Mouse (Mus musculus) hindbrain, embryonic 11.5 days (tissue): Measurements from ENCODE around the gene Dpp3. TPM values are rescaled to one million over a fixed set of nuclear protein-coding genes. Genes with fewer than 3 reads are reported as not detected.
A peak's percentile ranks its signal among the peaks of the same experiment; 100 is the strongest.

Experiments used
- ATAC-seq: fragments of 200-750 bp; cut with Nextera tagmentation; 2 replicates; pipeline ENCODE4 v1.8.0; 2017; ENCODE audit warnings: mild to moderate bottlenecking, moderate TSS enrichment, moderate library complexity; ENCODE audit not compliant: low FRiP score
- DNase-seq: peaks from one replicate; pipeline ENCODE4 v3.0.0-alpha.2; 2015; ENCODE audit warnings: low spot score
- H3K27ac ChIP-seq: fragments of 300-500 bp; sonication (generic); 2 replicates; pipeline ENCODE4 v1.5.1; 2014; ENCODE audit warnings: mild to moderate bottlenecking, low read depth, low read length
- H3K27me3 ChIP-seq: fragments of 300-500 bp; sonication (generic); 2 replicates; pipeline ENCODE4 v1.6.1; 2014; ENCODE audit warnings: mild to moderate bottlenecking, low read length, moderate library complexity, mixed read lengths; ENCODE audit not compliant: control insufficient read depth, insufficient read depth
- H3K36me3 ChIP-seq: fragments of 300-500 bp; sonication (generic); 2 replicates; pipeline ENCODE4 v1.6.1; 2014; ENCODE audit warnings: mild to moderate bottlenecking, low read length, moderate library complexity, mixed read lengths; ENCODE audit not compliant: control insufficient read depth, insufficient read depth
- H3K4me1 ChIP-seq: fragments of 300-500 bp; sonication (generic); replicated peaks from 2 replicates; pipeline ENCODE4 v1.6.1; 2014; ENCODE audit warnings: low read length, mixed read lengths; ENCODE audit not compliant: control insufficient read depth, insufficient read depth
- H3K4me2 ChIP-seq: fragments of 300-500 bp; sonication (generic); replicated peaks from 2 replicates; pipeline ENCODE4 v1.6.1; 2014; ENCODE audit warnings: mild to moderate bottlenecking, low read depth, low read length
- H3K4me3 ChIP-seq: fragments of 300-500 bp; sonication (generic); 2 replicates; pipeline ENCODE4 v1.5.1; 2014; ENCODE audit warnings: low read depth, low read length
- H3K9ac ChIP-seq: fragments of 300-500 bp; sonication (generic); 2 replicates; pipeline ENCODE4 v1.6.1; 2014; ENCODE audit warnings: low read depth, low read length
- H3K9me3 ChIP-seq: fragments of 300-500 bp; sonication (generic); 2 replicates; pipeline ENCODE4 v1.6.1; 2016; ENCODE audit warnings: low read length; ENCODE audit not compliant: control insufficient read depth
- WGBS: fragments of 180-500 bp; shearing (Covaris S2); extraction: QIAGEN DNeasy Blood & Tissue Kit; methylation state at CpG from one replicate; pipeline ENCODE4 v1.1.7; 2014; 5-methylcytosine and 5-hydroxymethylcytosine counted together
- polyA plus RNA-seq: library from polyadenylated mRNA; unstranded; fragments of >200 nt; fragmentation: Nextera tagmentation; extraction: Ambion mirVana; gene quantifications from 2 replicates; pipeline ENCODE4 v1.2.1, GENCODE M21; 2014

The Dpp3 gene
- polyA plus RNA-seq, 1 experiment from 2014 or later: 125 TPM

GRCm38 (mm10) chr19:4905979-4906794, 21.9 kb downstream of the Dpp3 start, which contains the start of gene Bbs1:
Gene Bbs1, minus strand, starts transcription at chr19:4906628.
- Histone ChIP-seq H3K9ac (peak within 1 kb of the TSS; percentile 58), H3K27me3 (no peaks in the 10 kb centered on the region), H3K4me3 (peak within 1 kb of the TSS; percentile 52), H3K27ac (peak within 1 kb of the TSS; percentile 3), H3K9me3 (no peaks in the 10 kb centered on the region), H3K4me1 (peaks cover 2% of the 10 kb centered on the region; the same call in 1 of the 2 replicates), H3K4me2 (peak within 1 kb of the TSS; percentile 62), H3K36me3 (peaks cover 6% of the 10 kb centered on the region; the same call in 1 of the 2 replicates)
- peak; percentile 61 for ATAC-seq
- WGBS: 9% methylated on average over 31 of the region's 31 CpGs
- DNase-seq: peak; percentile 90

GRCm38 (mm10) chr19:4899888-4900287, 28.2 kb downstream of the Dpp3 start:
- DNase-seq (no peak), ATAC-seq (no peak)
- 79% methylated on average over 3 of the region's 3 CpGs for WGBS
- H3K4me2 ChIP-seq: no peak overlapping the region
- H3K4me3 ChIP-seq: no peak overlapping the region
- no peaks in the 10 kb centered on the region for H3K4me1 ChIP-seq
- no peaks in the 10 kb centered on the region for H3K27me3 ChIP-seq
- no peaks in the 10 kb centered on the region for H3K36me3 ChIP-seq
- H3K9me3 ChIP-seq: no peaks in the 10 kb centered on the region
- H3K9ac ChIP-seq: no peak overlapping the region
- H3K27ac ChIP-seq: no peak overlapping the region

GRCm38 (mm10) chr19:4898972-4899371, 29.1 kb downstream of the Dpp3 start:
- ATAC-seq: no peak
- no peak overlapping the region for H3K27ac ChIP-seq
- DNase-seq: no peak
- no peak overlapping the region for H3K4me2 ChIP-seq
- H3K9me3 ChIP-seq: no peaks in the 10 kb centered on the region
- H3K9ac ChIP-seq: no peak overlapping the region
- H3K36me3 ChIP-seq: no peaks in the 10 kb centered on the region
- H3K27me3 ChIP-seq: no peaks in the 10 kb centered on the region
- H3K4me1 ChIP-seq: no peaks in the 10 kb centered on the region
- 77% methylated on average over 9 of the region's 9 CpGs for WGBS
- no peak overlapping the region for H3K4me3 ChIP-seq

DNA sequence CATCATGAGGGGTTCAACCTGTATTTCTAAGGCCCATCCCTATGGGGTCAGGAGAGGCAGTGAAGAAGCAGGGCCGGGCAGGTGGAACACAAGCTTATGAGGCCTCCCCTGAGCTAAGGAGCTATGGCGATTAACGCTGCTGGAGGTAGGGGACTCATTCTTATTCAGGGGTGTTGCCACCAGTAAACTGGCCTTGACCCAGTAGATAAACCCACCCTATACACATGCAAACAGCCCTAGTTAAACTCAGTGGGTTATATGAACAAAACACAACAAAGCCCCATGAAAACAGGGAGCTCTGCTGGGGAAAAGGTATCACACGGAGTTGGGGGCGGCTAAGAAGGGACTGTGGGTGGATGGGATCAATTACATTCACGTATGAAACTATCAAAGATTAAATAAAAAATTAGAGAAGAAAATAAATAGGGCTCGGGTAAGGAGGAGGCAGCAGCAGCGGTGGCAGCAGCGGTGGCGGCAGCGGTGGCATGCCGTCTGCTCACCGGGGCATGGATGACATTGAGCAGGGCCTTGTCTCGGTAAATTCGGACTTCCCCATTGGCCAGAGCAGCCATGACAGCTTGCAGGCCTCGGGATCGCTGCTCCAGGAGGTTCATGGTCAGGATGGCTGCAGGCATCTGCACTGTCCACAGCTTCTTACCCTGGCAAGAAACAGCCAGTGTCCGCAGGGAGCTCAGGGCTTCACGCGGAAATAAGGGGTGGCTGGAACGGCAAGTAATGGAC, 31.1 kb downstream of the Dpp3 start:
- 51% methylated on average over 21 of the region's 21 CpGs for WGBS
- Histone ChIP-seq H3K4me1 (no peaks in the 10 kb centered on the region), H3K36me3 (no peaks in the 10 kb centered on the region), H3K27me3 (no peaks in the 10 kb centered on the region), H3K4me2 (no peak overlapping the region), H3K9me3 (no peaks in the 10 kb centered on the region), H3K9ac (no peak overlapping the region), H3K27ac (no peak overlapping the region), H3K4me3 (no peak overlapping the region)
- ATAC-seq (no peak), DNase-seq (no peak)

- Histone ChIP-seq H3K27ac (no peak overlapping the region), H3K4me1 (no peaks in the 10 kb centered on the region), H3K4me2 (no peak overlapping the region), H3K27me3 (no peaks in the 10 kb centered on the region), H3K36me3 (peaks cover 4% of the 10 kb centered on the region; the same call in 1 of the 2 replicates), H3K4me3 (no peak overlapping the region), H3K9me3 (no peaks in the 10 kb centered on the region), H3K9ac (no peak overlapping the region)
- ATAC-seq (no peak), DNase-seq (no peak)
- WGBS: 79% methylated on average over 3 of the region's 3 CpGs
These were observed 36.3 kb downstream of the Dpp3 start for GRCm38 (mm10) chr19:4891798-4892197.

GRCm38 (mm10) chr19:4889791-4890190, 38.3 kb downstream of the Dpp3 start:
- ATAC-seq: no peak
- Histone ChIP-seq H3K36me3 (peaks cover 4% of the 10 kb centered on the region; the same call in 1 of the 2 replicates), H3K27me3 (no peaks in the 10 kb centered on the region)

DNA sequence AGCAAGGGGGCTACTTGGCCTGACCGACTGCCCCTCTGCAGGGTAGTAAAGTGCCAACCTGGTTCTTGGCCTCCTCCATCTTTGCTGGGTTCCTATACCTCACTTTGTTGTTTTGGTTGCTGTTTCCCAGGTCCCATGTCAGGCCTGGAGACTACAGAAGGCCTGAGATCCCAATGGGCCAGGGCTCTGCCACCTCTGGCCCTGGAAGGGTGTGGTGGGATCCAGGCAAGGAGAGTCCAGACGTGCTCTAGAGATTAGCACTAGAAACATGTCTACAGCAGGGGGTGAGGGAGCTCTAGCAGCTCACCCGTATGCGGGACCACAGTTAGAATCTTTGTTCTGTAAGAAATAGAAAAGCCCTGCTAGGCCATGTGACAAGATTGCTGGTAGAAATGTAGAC, 44.1 kb downstream of the Dpp3 start:
- Histone ChIP-seq H3K4me3 (no peak overlapping the region), H3K4me1 (no peaks in the 10 kb centered on the region; the same call in 1 of the 2 replicates), H3K9me3 (no peaks in the 10 kb centered on the region), H3K4me2 (no peak overlapping the region), H3K27ac (no peak overlapping the region), H3K27me3 (no peaks in the 10 kb centered on the region), H3K36me3 (no peaks in the 10 kb centered on the region), H3K9ac (no peak overlapping the region)
- ATAC-seq (no peak), DNase-seq (no peak)
- 82% methylated on average over 4 of the region's 4 CpGs for WGBS

More at GRCm38 (mm10) chr19:4889791-4890190, 38.3 kb downstream of the Dpp3 start:
- WGBS: 85% methylated on average over 10 of the region's 10 CpGs
- no peak overlapping the region for H3K4me3 ChIP-seq
- no peaks in the 10 kb centered on the region for H3K9me3 ChIP-seq
- H3K27ac ChIP-seq: no peak overlapping the region
- no peak overlapping the region for H3K4me2 ChIP-seq
- DNase-seq: no peak
- H3K9ac ChIP-seq: no peak overlapping the region
- no peaks in the 10 kb centered on the region for H3K4me1 ChIP-seq

GRCm38 (mm10) chr19:4879324-4879703, 48.8 kb downstream of the Dpp3 start:
- Histone ChIP-seq H3K4me2 (peak overlapping the region; percentile 89), H3K4me3 (peak overlapping the region; percentile 62), H3K36me3 (no peaks in the 10 kb centered on the region), H3K4me1 (peaks cover 2% of the 10 kb centered on the region; the same call in 1 of the 2 replicates), H3K9ac (no peak overlapping the region), H3K27ac (no peak overlapping the region), H3K27me3 (no peaks in the 10 kb centered on the region), H3K9me3 (no peaks in the 10 kb centered on the region)
- ATAC-seq (no peak), DNase-seq (no peak)
- 67% methylated on average over 10 of the region's 10 CpGs for WGBS
